Mouse (Mus musculus) common myeloid progenitor, adult 5-6 weeks (primary cell): ENCODE measurements around the gene Ddx43. TPM values are rescaled to one million over a fixed set of nuclear protein-coding genes. Genes with fewer than 3 reads are reported as not detected.
"Not testable (repeated sequence)": the region's sequence is repeated elsewhere in the genome, so short reads cannot be mapped to it uniquely, and the experiment has no call there.

ENCODE experiments used
- ATAC-seq: replicated peaks from 2 replicates; pipeline ENCODE4 v1.8.0; 2016; ENCODE audit warnings: low read depth, mild to moderate bottlenecking, moderate TSS enrichment, inconsistent platforms; ENCODE audit not compliant: poor library complexity, severe bottlenecking
- total RNA-seq: library from RNA; stranded (forward); fragments of 200-1000, 187-1606 nt; gene quantifications from 2 replicates; pipeline ENCODE4 v1.2.3, GENCODE M21; 2017

Gene Ddx43
- total RNA-seq = 0.37 and 0.82 TPM in 2 replicates

DNA sequence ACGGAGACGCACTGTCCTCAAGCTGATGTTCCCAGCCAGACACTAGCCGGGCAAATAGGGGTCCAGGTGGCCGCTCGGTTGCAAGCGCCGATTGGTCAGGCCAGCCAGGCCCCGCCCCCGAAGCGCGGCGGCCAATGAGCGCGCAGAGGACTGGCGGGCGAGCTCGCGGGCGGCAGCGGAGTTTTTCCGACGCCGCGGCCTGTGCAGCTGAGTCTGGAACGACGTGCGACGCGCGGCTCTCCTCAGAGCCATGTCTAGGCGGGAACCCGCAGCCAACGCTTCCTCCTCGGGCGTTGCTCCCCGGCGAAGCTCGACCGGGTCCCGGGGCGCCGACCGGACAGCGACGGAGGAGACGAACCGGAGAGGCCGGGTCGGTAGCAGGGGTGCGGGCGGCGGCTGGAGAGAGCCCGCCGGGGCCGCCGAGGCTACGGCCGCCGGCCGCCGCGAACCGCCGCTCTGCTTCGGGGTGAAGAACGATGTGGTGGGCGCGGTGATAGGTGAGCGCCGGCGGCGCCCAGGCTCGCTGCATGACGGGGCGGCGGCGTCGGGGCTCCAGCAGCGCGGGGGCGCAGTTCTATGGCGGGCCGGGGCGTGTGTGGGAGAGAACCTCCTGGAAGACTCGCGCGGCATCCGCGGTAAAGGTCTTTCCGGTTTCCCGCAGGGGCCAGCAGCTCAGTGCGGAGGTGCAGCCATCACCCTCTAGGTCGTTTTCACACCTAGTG lies at the start of gene Ddx43:
Gene Ddx43 (plus strand): TSS at position 148 of the 722 bp plus-strand sequence.
- peak; percentile 67 for ATAC-seq

DNA sequence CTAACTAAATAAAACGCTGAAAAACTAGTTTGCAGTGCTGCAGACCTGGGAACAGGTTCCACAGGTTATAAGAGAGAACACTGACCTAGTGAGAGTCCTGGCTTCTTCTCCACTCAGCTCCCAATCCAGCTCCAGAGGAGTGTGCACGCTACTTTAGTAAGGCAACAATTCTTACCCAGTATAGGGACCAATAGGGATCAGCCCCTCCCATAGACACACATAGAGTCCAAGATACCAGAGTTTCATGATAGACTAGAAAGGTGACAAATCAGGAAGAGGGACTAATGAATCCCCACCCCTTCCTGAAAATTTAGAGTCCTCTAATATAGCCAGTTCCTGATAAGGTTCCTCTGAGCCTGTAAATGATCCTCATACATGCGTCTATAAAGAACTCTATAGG lies 48.6 kb upstream of the Ddx43 start:
- peak; percentile 34; the same call in 1 of the 2 replicates for ATAC-seq

DNA sequence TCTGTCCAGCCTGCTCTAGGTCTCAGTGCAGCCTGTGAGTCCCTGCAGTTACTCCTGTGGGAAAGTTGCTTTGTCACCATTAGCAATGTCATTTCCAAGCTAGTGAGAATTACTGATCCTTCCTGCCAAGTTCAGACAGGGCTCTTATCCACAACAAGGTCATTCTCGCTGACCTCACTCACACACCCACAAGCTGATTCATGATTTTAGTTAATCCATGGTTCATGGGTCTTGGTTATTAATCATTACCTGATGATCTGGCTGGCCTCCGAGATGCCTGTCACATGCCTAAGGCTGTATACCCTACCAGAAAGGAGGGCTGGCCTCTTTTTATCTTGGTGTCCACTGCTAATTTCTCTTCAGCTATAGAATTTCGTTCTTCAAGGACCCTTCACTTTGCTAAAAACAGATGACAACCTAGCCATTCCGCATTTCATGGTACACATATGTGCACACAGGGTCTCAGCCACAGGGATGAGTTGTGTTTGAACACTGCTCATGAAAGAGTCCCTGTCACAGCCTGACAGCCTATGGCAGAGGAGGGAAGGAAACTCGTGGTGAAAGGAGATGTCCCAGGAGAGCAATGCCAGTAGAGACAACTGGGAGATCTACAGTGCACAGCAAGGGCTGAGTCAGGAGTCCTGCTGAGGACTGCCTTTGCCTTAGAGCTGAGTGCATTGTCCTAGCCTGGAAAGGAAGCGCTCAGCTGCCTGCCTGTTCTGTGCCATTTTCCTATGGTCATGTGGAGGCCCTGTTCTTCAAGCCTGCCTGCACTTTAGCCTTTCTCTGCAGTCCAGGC lies 47.2 kb upstream of the Ddx43 start:
- ATAC-seq = not testable (repeated sequence)

DNA sequence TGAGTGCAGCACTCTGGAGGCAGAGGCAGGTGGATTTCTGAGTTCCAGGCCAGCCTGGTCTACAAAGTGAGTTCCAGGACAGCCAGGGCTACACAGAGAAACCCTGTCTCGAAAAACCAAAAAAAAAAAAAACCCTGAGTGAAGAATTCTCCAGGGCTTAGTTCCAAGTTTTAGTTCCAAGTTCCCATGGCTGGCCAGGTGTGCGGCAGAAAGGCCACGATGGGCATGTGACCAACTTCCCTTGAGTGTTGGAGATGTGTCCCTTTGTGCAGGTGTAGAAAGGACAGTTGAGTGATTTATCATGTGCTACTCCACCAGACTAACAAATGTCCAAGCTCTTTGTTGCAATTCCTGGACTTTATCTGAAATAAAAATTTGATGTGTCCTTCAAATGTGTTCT lies 46.4 kb upstream of the Ddx43 start:
- not testable (repeated sequence) for ATAC-seq

DNA sequence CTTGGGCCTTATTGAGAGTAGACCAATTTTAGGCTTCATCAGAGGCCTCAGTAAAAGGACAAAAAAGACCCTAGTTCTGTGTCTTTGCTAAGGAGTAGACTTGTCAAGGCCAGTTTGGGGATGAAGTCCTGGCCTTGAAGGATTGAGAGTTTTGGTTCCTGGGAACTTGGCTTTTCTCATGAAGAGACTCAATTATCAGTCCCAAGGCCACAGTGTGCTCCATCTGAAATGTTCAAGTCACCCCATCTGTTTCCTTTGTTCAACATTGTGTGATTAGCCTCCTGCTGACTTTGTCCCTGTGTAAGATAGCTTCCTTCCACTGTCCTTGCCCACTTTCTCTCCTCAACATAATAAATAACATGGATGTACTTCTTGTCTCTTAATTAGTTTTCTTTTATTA lies 45.6 kb upstream of the Ddx43 start:
- 0 out of 2 replicates have a peak, but pooled peaks have one; percentile 15 for ATAC-seq

DNA sequence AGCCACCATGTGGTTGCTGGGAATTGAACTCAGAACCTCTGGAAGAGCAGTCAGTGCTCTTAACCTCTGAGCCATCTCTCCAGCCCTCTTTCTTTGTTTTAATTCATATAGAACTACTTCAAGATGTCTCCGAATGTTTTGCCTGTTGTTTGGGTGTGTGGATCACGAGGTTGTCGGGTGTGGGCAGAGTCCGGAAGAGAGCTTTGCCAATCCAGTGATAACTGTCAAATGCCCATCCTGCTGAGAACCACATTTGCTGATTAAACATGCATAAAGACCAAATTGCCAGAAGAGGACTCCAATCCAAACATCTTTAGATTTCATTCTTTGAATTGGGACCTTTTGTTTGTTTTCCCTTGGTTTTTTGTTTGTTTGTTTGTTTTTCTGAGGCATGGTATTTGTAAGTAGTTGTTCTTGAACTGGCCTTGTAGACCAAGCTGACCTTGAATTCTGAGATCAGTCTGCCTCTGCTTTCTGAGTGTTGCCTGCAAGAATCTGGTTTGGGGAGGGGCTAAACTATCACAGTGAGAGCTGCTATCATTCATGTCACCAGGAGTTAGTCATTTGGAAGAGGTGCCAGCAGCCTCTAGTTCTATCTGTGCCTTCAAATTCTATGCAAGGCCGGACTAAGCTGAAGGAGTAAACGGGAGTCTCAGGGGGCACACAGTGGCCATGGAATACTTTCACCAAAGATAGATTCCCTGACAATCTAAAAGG lies 43.9 kb upstream of the Ddx43 start:
- peak; percentile 84 for ATAC-seq

DNA sequence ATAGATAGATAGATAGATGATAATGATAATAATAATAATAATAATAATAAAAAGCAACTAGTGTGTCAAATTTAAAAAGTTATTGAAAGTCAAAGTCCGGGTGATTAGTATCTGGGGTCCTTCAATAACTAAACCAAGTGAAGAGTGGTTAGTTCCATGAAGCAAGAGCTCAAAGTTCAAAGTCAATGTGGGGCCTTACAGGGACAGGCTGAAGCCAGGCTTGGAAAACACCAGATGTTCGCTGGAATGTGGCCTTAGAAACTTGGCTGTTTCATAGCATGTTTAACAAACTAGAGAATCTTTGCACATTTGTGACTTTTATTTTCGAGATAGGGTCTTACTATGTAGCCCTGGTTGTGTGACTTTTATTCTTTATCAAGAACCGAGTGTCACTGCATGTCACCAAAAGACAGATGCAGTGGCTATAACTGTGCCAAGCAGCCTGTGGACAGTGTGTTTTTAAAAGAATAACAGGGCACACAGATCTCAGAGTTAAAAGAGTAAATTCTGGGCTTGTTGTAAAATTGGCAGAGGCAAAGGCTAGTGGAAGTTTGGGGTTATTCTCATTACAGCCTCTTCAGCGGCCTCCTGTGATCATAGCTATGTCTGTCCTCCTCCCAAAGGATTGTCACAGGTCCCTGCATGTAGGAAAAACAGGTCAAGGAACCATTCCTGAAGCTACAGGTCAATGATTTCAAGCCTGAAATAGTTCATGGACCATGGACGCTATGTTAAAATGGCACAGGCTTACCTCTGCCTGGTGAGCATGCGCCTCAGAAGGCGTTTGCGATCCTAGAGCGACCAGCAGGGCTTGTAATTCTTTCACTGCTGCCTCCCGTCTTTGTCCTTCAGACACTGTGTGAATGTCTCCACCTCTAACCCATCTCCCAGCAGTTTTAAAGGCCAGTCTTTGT lies 40.7 kb upstream of the Ddx43 start:
- ATAC-seq = no peak

DNA sequence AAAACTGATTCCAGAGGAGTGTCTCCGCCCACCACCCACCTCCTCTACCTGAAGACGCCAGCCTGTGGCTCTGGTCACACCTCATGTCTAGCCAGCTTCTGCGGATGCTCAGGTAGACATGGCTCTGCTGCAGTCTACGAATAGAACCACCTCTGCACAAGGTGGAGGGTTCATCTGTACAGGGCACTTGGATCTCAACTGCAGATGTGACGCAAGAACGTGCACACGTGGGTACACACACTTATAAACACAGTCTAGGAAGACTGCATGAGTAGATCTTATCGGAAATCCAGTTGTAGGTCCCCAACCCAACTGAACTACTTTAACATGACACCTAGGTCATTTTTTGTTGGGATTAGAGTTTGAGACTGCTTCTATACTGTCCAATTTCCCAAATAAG lies 40.0 kb upstream of the Ddx43 start, which contains the start of gene Gsta2:
Gene Gsta2 (minus strand): TSS at position 178 of the 400 bp plus-strand sequence.
- ATAC-seq = no peak

DNA sequence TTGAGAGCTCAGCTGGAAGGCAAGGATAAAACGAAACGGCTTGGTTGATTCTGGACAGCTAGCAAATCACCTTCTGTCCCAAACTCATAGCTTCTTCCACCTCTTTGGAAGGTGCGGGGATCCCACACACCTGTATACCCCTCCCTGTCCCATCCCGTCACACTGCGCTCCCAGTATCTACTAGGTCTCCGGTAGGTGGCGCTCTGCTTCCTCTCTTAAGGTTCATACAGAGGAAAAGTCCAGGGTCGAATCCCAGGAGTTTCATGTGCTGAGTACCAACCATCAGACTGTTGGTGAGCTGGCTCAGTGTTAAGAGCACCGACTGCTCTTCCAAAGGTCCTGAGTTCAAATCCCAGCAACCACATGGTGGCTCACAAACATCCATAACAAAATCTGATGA lies 37.5 kb upstream of the Ddx43 start:
- ATAC-seq = peak; percentile 80

DNA sequence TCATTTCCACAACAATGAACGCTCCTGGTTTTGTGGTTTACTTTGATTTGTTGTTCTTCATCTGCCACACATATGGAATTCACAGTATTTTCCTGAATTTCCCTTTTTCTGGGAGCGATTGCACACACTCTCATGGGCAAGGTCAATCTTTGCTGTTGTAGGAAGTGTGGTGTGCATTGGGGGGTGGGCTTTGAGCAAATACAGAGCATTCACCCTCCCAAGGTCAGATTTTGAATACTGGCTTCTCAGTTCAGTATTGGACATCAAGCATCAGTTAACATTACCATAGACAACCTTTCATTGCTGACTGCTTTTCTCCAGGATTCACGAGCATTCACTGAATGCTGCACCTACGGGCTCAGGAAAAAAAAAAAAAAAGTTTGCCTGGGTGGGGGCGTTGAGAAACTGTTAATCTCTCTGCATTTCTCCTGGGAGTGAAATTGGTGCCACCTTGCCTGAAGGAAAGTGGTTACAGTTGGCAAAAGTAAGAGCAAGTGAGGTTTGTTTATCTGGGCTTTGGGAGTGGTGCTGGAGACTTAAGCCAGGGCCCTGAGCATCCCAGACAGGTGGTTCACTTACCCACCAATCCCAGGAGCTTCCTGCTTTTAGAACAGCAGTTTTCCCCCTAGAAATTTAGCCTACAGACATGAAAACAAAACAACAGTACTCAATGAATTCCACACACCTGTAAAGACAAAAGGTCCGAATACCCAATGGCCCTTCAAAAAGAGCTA lies 35.7 kb upstream of the Ddx43 start:
- no peak for ATAC-seq

DNA sequence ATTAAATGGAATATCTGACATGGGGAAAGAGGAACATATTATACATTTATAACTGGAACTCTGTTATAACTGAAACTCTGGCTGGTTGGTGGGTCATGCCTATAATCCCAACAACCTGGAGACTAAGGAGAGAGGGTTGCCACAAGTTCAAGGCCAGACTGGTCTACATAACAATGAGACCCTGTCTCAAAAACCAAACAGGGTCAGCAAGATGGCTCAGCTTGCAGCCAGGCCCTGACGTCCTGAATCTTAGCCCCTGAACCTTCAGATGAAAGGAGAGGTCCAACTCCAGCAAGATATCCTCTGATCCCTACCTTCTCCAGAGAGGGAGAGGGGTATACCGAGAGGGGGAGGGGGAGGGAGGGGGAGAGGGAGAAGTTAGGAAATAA lies 35.1 kb upstream of the Ddx43 start:
- no peak for ATAC-seq

DNA sequence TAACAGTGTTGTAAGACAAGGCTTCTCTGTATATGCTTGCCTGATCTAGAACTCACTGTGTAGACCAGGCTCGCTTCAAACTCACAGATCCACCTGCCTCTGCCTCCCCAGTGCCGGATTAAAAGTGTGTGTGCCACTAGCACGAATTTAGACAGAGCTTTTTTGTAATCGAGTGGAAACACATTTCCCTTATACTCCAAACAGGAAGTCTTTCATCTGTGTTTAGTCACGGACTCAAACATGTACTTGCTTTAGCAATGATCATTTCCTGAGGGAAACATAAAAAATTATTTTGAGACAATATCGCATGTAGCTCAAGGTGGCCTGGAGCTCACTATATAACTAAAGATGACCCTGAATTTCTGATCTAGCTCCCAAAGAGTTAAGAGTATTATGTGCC lies 32.2 kb upstream of the Ddx43 start:
- peak; percentile 85 for ATAC-seq

DNA sequence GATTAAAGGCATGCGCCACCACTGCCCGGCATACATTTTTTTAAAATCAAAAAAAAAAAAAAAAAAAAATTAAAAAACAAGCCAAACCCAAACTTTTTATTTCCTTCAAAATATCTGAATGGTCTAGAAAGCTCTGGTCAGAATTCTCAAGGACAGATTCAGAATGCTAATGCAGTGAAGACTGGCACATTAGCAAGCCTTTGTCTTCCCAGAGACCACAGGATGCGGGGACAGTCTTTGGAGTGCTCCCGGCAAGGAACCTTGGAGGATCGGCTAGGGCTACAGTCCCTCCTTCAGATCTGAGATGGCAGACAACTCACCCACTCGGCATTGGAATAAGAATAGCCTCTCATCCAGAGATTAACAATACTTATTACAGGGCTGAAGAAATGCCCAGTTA lies 30.9 kb upstream of the Ddx43 start:
- no peak for ATAC-seq

DNA sequence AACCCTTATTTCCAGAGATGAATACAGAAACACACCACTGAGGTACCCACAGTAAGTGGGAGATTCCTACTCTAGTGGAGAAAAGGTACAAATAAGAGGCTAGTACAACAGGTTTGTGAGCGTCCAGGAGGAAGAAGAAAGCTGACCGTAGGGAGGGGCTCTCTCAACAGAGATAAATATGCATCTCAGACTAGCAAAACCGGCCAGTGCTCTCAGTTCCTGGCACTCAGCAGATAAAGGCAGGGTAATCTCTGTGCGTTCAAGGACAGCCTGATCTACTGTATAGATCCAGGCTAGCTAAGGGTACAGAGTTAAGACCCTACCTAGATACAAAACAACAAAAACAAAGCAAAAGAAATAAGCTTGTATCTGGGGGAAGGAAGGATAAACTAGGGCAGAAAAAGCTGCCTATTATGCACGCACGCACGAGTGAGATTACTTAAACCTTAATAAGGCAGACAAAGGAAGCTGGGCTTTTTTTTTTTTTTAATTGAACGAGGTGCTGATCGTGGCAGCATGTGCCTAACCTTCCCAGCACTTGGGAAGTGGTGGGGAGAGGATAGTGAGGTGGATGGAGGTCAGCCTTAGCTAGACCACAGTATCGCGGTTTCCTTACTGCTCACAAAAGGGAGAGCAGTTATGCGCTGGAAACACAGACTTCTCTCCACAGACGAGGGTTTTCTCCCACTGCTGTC lies 29.6 kb upstream of the Ddx43 start:
- peak; percentile 45; the same call in 1 of the 2 replicates for ATAC-seq

DNA sequence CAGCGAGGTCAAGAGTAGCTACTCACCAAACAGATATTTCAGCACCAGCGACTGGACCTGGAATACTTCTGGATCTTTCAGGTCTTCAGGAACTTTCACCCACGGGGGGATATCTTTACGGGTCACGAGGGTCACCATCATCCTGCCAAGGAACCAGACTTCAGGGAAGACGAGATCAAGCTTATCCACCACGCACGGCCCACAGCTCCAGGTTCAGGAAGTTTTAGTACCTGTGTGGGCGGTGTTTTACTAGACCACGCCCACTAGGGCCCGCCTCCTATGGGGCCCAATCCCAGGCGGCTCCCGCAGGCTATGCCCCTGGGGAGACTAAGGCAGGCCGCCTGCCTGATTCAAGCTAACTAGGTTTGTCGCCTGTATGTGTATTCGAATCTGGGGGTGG lies 27.6 kb upstream of the Ddx43 start, which contains the start of gene Dppa5a:
Gene Dppa5a (minus strand): TSS at position 219 of the 400 bp plus-strand sequence.
- ATAC-seq = not testable (repeated sequence)

DNA sequence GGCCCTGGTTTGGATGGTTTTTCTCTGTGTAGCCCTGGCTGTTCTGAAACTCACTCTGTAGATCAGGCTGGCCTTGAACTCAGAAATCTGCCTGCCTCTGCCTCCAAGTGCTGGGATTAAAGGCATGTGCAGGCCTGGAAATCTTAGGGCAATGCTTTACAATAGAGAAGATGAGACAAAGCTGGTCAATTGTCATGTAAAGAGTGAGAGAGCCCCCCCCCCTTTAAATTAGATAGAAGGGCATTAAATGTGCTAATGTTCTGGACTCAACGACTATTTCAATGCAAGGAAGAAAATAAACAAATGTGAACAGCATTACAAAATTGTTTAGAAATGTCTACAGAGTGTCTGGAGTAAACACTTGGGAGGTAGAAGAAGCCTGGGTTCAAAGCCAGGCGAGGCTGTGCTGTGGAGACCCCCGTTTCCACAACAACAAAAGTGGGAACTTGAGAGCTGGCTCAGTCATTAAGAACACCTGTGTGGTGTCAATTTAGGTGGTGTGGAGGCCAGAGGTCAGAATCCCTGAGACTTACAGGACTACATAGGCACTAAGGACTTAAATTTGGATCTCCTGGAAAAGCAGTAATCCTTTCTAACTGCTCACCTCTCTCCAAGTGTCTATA lies 26.8 kb upstream of the Ddx43 start:
- ATAC-seq = no peak

DNA sequence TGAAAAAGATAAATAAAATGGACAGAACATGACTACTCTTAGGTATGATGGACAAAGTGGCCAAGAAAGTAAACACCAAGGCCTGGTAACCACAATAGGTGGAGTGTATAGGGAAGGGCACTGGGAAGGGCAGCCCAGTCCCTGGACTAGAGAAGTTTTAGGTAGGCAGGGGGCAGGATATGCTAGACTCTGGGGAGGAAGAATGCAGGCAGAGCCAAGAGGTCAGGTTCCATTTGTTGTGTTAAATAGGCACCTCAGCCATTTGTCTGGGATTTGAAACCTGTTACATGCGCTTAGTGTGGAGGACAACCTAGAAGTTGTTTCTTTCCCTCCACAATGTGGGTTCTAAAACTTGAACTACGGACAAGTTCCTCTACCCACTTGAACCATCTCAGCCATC lies 26.2 kb upstream of the Ddx43 start:
- no peak for ATAC-seq

DNA sequence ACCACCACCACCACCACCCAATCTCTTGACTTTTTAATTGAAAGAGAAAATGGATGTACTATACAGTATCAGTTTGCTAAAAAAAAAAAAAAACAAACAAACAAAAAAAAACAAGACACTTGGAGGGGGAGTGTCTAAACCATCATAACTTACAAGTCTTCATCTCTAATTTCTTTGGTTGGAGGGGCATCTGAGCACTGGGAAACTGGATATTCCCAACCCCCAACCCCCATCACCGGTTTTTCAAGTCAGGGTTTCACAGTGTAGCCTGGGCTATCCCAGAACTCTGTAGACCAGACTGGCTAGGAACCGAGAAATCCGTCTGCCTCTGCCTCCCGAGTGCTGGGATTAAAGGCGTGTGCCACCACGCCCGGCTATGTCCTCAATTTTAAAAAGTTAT lies 25.8 kb upstream of the Ddx43 start:
- ATAC-seq = no peak
